Mouse (Mus musculus) right cerebral cortex, adult 2 months (tissue): Measurements from ENCODE around the gene Adam19.

ENCODE experiments used
- DNase-seq, 2 experiments: peaks; one replicate each; pipeline ENCODE4 v3.0.0; 2021 to 2022; ENCODE audit warnings: low spot score in 2 of 2

Gene Adam19

GRCm38 (mm10) chr11:46054911-46055895, 589 bp upstream of the Adam19 start:
- no peak for DNase-seq

DNA sequence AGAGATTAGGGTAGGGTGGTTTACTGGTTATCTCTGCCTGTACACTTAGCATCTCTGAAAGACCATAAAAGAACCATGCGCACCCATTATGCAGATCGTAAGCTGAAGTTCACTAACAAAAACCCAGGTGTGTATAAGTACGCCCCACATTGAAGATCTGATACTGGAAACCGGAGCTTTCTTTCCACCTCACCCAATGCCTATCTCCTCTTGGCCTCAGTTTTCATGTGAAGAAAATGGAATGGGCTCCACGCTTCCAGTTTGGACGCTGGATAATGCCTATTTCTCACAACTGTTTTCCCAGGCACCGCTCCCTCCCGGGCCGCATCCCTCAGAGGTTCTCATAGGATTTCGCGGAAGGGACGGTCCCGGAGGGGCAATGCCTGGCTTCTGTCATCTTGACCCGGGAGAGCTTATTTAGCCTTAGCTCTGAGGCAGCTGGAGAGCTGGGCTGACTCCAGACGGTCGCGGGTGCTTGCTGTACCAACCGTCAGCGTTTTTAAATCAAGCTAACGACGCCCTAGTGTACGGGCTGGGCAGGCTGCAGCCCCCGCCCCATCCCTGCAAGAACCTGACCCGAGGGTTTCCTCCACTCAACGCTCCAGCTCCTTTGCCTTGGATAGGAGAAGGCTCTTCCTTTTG, 1.1 kb downstream of the Adam19 start:
- DNase-seq, result peak in 1 of 2 experiments; percentile 36

- no peak for DNase-seq
Observed at GRCm38 (mm10) chr11:46058011-46058410, 2.2 kb downstream of the Adam19 start.

DNA sequence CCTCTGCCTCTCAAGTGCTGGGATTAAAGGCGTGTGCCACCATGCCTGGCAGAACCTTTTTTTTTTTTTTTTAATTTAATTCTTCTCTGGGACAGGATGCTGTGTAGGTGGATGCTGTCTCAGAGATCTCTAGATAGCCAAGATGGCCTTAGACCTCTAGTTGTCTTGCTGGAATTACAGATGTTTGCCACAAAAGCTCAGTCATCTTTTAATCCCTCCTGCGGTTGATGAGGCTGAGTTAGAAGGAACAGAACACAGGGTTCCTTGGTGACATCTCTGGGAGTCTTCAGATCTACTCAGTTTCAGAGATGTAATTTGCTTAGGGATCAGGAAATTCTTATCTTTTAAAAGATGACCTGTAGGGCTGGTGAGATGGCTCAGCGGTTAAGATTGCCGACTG, 3.1 kb downstream of the Adam19 start:
- no peak for DNase-seq

DNA sequence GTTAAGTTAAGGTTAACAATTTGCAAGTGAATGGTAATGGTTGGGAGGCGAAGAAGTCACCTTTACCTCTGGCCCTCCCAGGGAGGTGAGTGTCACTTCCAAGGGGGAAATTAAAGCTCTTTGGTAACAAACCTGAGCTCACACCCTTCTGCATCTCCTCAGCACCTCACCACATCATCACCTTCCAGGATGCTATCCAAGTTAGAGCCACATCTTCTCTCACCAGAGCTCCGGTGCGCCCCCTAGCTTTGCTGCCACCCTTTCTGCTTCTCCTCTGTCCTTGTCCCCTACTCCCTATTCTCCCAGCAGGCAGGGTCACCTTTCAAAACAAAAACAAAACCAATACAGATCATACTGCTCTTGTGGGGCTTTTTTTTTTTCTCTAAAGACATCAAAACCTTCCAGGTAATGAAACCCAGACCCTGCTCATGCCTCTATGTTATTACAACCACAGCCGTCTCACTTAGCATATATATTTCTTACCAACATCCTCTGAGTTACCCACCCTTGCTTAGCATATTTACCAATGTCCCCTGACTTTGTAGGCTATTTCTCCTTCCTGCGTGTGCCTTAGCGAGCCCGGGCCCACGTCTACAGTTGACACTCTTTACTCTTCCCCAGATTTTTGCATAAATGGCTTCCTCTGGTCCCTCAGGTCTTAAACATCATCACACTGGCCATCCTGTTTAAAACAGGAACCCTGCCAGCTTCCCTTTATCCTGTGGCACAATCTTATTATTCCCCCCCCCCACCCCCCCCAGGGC, 4.3 kb downstream of the Adam19 start:
- DNase-seq, result no peak

GRCm38 (mm10) chr11:46060651-46061020, 4.8 kb downstream of the Adam19 start:
- no peak for DNase-seq

- no peak for DNase-seq
Observed at GRCm38 (mm10) chr11:46061776-46062445, 6.1 kb downstream of the Adam19 start.

GRCm38 (mm10) chr11:46062569-46062968, 6.8 kb downstream of the Adam19 start:
- DNase-seq, result no peak

DNA sequence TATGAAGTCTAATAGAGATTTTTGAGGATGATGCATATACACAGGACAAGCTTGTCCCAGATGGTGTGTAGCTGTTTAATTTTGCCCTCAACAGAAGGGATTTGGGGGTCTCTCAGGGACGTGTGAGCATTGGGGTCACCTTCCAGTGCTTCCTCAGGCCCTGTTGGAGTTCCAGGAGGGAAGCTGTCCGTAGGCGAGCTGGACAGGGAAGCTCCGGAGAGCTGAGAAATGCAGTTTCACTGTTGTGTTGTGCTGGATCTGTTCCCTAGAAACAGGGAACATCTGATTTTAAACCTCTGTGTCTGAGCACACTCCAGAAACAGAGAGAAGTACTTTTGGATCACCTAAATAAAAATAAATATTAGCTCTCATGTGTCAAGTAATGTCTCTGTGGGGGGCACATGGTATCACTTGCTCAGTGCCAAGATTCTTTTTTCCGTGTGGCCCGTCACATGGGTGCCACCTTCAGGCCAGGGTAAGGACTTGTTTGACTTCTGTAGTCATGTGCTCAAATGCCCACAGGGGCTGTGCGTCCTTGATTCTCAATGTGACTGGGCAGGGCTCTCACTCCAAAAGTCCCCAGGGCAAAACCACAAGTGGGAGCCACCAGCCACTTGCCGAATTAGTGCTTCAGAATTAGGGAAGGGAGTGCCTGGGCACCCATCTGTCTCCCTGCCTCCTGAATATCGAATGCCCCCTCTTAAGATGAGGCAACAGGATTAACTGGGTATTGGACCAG, 7.4 kb downstream of the Adam19 start:
- DNase-seq, result no peak

- DNase-seq, result no peak
Observed at GRCm38 (mm10) chr11:46064767-46065166, 9.0 kb downstream of the Adam19 start.

DNA sequence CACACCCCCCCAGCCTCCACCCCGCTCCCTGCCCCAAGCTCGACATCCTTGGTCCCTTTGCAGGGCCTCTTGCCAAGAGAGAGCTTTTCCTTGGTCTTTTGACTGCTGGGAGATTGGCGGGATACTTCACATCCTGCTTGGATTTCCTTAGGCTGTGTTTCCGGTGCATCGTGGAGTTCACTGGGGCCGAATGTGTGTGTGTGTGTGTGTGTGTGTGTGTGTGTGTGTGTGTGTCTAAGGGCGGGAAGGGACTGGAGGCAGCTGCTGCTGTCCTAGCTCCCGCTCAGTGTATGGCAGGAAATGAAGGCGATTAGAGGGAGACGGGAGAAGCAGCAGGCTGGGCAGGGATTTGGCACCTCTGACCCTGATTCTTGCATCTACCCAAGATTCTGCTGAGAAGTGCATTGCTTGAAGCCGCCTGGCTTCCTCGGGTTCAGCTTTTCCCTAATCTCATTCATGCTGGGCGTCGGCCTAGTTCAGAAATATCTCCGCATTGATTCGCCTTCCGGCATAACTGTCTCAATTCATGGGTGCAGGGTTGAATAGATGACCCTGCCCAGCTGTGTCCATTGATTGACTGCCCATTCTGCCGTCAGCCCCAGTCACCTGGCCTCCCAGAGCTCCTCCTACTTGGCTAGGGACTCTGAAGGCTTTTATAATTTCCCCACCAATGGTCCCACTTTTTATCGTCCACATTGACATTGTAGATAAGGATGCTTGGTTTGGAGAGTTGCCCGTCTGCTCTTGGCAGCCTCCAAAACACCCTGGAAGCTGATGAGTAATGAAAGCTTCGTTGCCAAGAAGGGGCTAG, 9.6 kb downstream of the Adam19 start:
- no peak for DNase-seq

DNA sequence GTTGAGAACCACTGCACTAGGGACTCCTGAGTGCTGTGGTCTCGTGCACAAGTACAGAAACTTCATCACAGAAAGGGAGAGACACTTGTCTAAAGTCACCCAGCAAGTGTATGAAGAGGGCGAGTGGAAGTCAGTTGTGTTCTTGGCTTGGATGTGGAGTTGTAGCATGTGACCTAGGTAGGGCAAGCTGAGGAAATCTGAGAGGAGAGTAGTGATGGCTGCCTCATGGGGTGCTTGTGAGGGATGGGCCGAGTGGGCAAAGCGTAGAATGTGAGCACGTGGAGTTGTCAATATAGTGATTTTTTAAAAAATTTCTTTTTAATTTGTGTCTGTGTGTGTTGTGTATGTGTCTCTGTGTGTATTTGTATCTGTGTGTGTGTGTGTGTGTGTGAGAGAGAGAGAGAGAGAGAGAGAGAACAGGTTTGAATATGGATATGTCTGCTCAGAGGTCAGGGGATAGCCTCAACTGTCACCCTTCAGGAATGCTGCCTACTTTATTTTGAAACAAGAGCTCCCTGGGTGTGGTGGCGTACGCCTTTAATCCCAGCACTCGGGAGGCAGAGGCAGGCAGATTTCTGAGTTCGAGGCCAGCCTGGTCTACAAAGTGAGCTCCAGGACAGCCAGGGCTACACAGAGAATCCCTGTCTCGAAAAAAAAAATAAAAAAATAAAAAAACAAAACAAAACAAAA, 11.7 kb downstream of the Adam19 start:
- DNase-seq, result no peak

GRCm38 (mm10) chr11:46068756-46069407, 13.1 kb downstream of the Adam19 start:
- DNase-seq, result no peak

GRCm38 (mm10) chr11:46069408-46070003, 13.7 kb downstream of the Adam19 start:
- no peak for DNase-seq

- no peak for DNase-seq
Observed at GRCm38 (mm10) chr11:46070161-46070560, 14.4 kb downstream of the Adam19 start.

DNA sequence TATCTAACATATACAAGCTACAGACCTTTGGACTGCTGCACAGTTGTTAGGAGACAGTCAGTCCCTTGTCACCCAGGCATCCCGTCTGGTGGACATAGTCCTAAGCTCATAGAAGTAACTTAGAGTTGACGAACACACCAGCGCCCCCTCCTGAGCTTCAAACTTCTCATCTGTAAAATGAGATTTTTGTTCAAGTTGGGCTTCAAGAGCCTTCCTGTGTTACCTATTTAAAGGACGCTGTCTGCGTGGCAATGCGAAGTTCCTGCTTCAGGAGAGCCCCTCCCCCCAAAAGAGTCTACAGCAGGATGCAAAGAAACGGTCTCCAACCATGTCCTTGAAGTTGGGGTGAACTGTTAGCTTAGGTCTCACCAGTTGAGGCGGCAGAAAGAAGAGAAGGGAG, 15.0 kb downstream of the Adam19 start:
- no peak for DNase-seq

DNA sequence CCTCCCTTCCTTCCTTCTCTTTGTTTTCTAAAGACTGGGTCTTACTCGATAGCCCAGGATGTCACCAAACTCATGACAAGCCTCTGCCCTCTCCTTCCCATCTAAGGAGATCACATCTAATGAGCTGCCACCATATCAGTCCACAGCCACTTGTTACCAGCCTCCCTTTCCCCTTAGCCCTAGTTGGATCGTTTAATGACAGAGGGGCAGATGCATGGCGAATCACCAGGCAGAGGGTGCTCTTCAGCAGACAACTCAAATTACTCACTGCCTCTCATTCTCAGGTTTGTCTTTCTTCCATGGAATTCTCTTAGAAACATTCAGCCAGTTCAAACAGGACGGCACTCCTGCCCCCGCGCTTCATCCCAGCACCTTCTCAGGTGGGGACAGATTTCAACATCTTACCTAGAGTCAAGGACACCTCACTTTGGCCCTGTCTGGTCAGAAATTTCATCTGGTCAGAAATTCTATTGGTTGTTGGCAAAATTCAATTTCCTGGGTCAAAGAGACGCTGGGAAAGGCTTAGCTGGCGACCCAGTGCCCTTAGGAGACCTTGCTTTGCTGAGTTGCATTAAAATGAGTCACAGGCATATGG, 16.8 kb downstream of the Adam19 start:
- DNase-seq, result no peak
